Mouse (Mus musculus) kidney, adult 2 months (tissue): ENCODE data around the gene 1700011L22Rik.

Source experiments
- CTCF ChIP-seq: fragments of 200-500 bp; conservative IDR thresholded peaks from 2 replicates; pipeline ENCODE4 v1.5.1; 2011; ENCODE audit warnings: low read depth, mild to moderate bottlenecking, control low read depth, low read length, moderate library complexity, mixed read lengths; ENCODE audit not compliant: insufficient read depth, insufficient read length
- POLR2A ChIP-seq: fragments of 200-500 bp; IDR thresholded peaks from one replicate; pipeline ENCODE4 v1.6.1; 2011; ENCODE audit warnings: low read depth, low read length, control low read depth

GRCm38 (mm10) chr8:79175991-79176390, 72.4 kb downstream of the 1700011L22Rik start:
- TF ChIP-seq CTCF, result no peak
- TF ChIP-seq POLR2A, result no peak
